ENCODE assay signal across 23 mouse cellular contexts in genomic region chr12:82197207-82197606, GRCm38 (mm10). TPM values are rescaled to one million over a fixed set of nuclear protein-coding genes. Genes with fewer than 3 reads are reported as not detected.
DNase-seq lines count a peak whose midpoint lies in the region; ATAC-seq and TF ChIP-seq lines count a peak whose summit lies in the region.
"Had no signal": no experiment of that assay in that cellular context is flagged by ENCODE, and none has a peak within 500 bp of the region (broad histone marks: within the 10 kb centered on the region; RNA-seq: fewer than 3 reads in every experiment).

No protein-coding gene starts in this region.

- no peak overlapping the region for H3K9ac ChIP-seq in lung, embryonic 15.5 days
- H3K9ac ChIP-seq: forebrain, postnatal 0 days; hindbrain, embryonic 12.5 days; hindbrain, embryonic 15.5 days had no signal

- peak; percentile 55; the same call in 1 of the 2 replicates for ATAC-seq in lung, embryonic 15.5 days (ENCODE audit: borderline replicate concordance, extremely low read depth, low FRiP score, low TSS enrichment)
- ATAC-seq: forebrain, embryonic 14.5 days had no signal

- no peak for TF ChIP-seq CTCF in lung, adult 2 months (IDR thresholded peaks at IDR 0.05; ENCODE audit: insufficient read depth, low read length)
- TF ChIP-seq CTCF in kidney, adult 2 months (conservative IDR thresholded peaks at IDR 0.05; ENCODE audit: insufficient read depth, insufficient read length, low read depth, low read length), result no peak

- intact Hi-C loops in heart, postnatal 36 days (cut with DNase I), result no loop called here

- H3K4me3 ChIP-seq in lung, embryonic 15.5 days, result no peak overlapping the region
- no peak overlapping the region for H3K4me3 ChIP-seq in lung, adult 2 months (replicated peaks; ENCODE audit: extremely low read depth, low read depth, low read length)
- H3K4me3 ChIP-seq in kidney, adult 2 months (ENCODE audit: insufficient read depth, low read depth, low read length), result no peak overlapping the region
- H3K4me3 ChIP-seq: forebrain, embryonic 10.5 days; heart, adult 2 months; heart, embryonic 10.5 days; heart, embryonic 13.5 days; hindbrain, embryonic 12.5 days; hindbrain, embryonic 15.5 days had no signal

- H3K9me3 ChIP-seq in lung, embryonic 15.5 days, result no peaks in the 10 kb centered on the region
- H3K9me3 ChIP-seq: forebrain, embryonic 10.5 days; heart, embryonic 10.5 days; heart, embryonic 13.5 days; hindbrain, embryonic 12.5 days; hindbrain, embryonic 15.5 days had no signal

- peak; percentile 29 for DNase-seq in heart, adult 11 months
- DNase-seq in heart, postnatal 36 days, result no peak
- DNase-seq in lung, adult 2 months, result no peak
- DNase-seq in lung, postnatal 10 days, result peak; percentile 57
- peak; percentile 72 for DNase-seq in lung, postnatal 36 days
- no peak for DNase-seq in kidney, adult 2 months
- no peak for DNase-seq in adrenal gland, postnatal 25 days
- DNase-seq: adrenal gland, postnatal 10 days; cerebellum, adult 11 months; cerebellum, adult 8-10 months; cerebellum, postnatal 36 days; embryo, embryonic 11 days; forebrain, postnatal 0 days; gastrocnemius, postnatal 25 days; heart, adult 2 months; heart, postnatal 14 days had no signal

- H3K4me1 ChIP-seq in lung, embryonic 15.5 days, result peaks cover 49% of the 10 kb centered on the region
- H3K4me1 ChIP-seq in lung, adult 2 months (ENCODE audit: control insufficient read depth, insufficient read depth, low read length), result peaks cover 28% of the 10 kb centered on the region
- peaks cover 10% of the 10 kb centered on the region; the same call in 1 of the 2 replicates for H3K4me1 ChIP-seq in kidney, adult 2 months (ENCODE audit: control insufficient read depth, insufficient read depth, low read length)

- H3K27me3 ChIP-seq in lung, embryonic 15.5 days, result no peaks in the 10 kb centered on the region
- no peaks in the 10 kb centered on the region for H3K27me3 ChIP-seq in kidney, adult 2 months (replicated peaks; ENCODE audit: control insufficient read depth, insufficient read depth, low read length)
- H3K27me3 ChIP-seq: heart, embryonic 13.5 days; hindbrain, embryonic 12.5 days; hindbrain, embryonic 15.5 days had no signal

- no peak overlapping the region for H3K4me2 ChIP-seq in lung, embryonic 15.5 days
- H3K4me2 ChIP-seq: heart, embryonic 13.5 days; hindbrain, embryonic 12.5 days; hindbrain, embryonic 15.5 days had no signal

- no peak overlapping the region for H3K27ac ChIP-seq in lung, embryonic 15.5 days
- H3K27ac ChIP-seq in kidney, adult 2 months (ENCODE audit: insufficient read depth, low read depth, low read length), result no peak overlapping the region
- H3K27ac ChIP-seq: heart, adult 2 months; heart, embryonic 10.5 days; hindbrain, embryonic 12.5 days; hindbrain, embryonic 15.5 days had no signal

- WGBS in lung, embryonic 15.5 days, result 24% methylated on average over 2 of the region's 2 CpGs
- 32% methylated on average over 2 of the region's 2 CpGs for WGBS in lung, adult 2 months
- WGBS in kidney, adult 2 months, result 71% methylated on average over 2 of the region's 2 CpGs

- H3K36me3 ChIP-seq in lung, embryonic 15.5 days, result no peaks in the 10 kb centered on the region
- no peaks in the 10 kb centered on the region for H3K36me3 ChIP-seq in kidney, adult 2 months (ENCODE audit: control insufficient read depth, insufficient read depth, low read length)
- H3K36me3 ChIP-seq: heart, embryonic 13.5 days; hindbrain, embryonic 12.5 days; hindbrain, embryonic 15.5 days had no signal

- no peak for TF ChIP-seq POLR2A in lung, adult 2 months (IDR thresholded peaks at IDR 0.05; ENCODE audit: borderline replicate concordance, extremely low read depth, low read depth, low read length)
- no peak for TF ChIP-seq POLR2A in kidney, adult 2 months (IDR thresholded peaks at IDR 0.05; ENCODE audit: low read depth, low read length)

RNA-seq across cellular contexts. Expression of gene Sipa1l1, which starts 28.1 kb away (rescaled TPM):
- total RNA-seq in heart, postnatal 36 days (2021), result 10 to 100 TPM in 1 of 2 experiments, 1 to 10 TPM in 1; 8.6 to 10.5 TPM
- polyA plus RNA-seq in lung, embryonic 15.5 days (2015; fragmentation: Nextera tagmentation; extraction: Ambion mirVana), result 24.2 and 29.4 TPM in 2 replicates
- polyA plus RNA-seq in lung, adult 2 months (2012; rRNA removed), result 25.3 and 26.9 TPM in 2 replicates
- polyA plus RNA-seq in kidney, adult 2 months (2012; rRNA removed), result 34.0 and 34.1 TPM in 2 replicates
- total RNA-seq in adrenal gland, postnatal 25 days (2021), result 30.1 and 30.6 TPM in 2 replicates

Comparison
In these comparisons a context has a peak if more than half of its experiments do, and no peak if none do; other contexts are left out.
1. DNase-seq: peak in heart, adult 11 months (single experiment), lung, postnatal 10 days (single experiment) and lung, postnatal 36 days (single experiment); none in heart, postnatal 36 days (0 of 2), lung, adult 2 months (single experiment), kidney, adult 2 months (single experiment) and adrenal gland, postnatal 25 days (single experiment).